Mouse (Mus musculus): Measurements from ENCODE around the gene Vamp1. TPM values are rescaled to one million over a fixed set of nuclear protein-coding genes. Genes with fewer than 3 reads are reported as not detected.

The Vamp1 gene
- 10 to 100 TPM; 10.7 to 11.3 TPM for total RNA-seq (2021)
- long read RNA-seq, experiment 1, partial matches to known transcripts = 0 of 7 reads
- long read RNA-seq, experiment 1, other reads (novel, unspliced or antisense) = 6 of 7 reads
- long read RNA-seq, experiment 2, partial matches to known transcripts = 1 of 5 reads
- long read RNA-seq, experiment 2, other reads (novel, unspliced or antisense) = 4 of 5 reads

DNA sequence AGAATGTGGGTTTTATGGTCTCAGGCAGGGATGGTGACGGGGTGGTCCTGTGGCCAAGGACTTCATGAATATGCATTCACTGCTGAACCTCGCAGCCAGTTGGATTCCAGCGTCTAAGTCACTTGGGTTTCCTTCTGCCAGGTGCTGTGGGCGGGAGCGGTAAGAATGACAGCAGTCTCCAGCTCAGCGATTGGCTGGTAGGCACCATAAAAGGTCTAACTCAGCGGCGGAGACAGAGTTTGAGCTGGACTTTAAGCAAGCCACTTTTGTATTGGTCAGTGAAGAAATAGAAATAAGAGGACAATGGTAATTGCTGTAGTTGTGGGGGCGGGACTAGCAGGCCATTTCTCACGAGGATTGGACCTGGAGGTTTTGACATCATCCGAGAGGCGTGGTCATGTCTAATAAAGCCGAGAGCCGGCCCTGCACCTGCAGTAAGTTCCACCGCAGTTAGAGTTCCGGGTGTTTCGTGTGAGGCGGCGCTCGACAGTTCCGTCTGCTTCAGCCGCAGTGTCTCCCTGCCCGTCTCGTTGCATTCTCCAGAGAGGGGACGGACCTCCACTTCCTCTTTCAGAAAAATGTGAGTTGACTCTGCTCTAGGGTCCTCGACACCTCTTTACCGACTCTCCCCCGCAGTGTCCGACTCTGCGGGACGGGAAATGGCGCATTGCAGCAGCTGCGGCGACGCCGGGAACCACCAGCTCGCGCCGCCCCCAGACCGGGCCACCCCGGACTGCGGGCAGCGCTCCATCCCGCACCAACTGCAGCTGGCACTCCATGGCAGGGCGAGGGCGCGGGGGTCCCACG is at the start of gene Vamp1:
Gene Vamp1, plus strand, starts transcription at position 404 of the 807 bp plus-strand sequence.
- intact Hi-C loops (cut with DNase I; ENCODE audit: low total_unique reads) = loop anchor here (10.0 kb wide), 1 partner anchor 149 kb away; no protein-coding TSS in a partner anchor
- DNase-seq = peak; percentile 88

- DNase-seq = peak; percentile 92
- intact Hi-C loops (cut with DNase I; ENCODE audit: low total_unique reads) = no loop called here
These were observed 49.1 kb upstream of the Vamp1 start, which contains the start of gene Gapdh for GRCm38 (mm10) chr6:125166051-125166751. Gene Gapdh (minus strand): TSS chr6:125166467.

DNA sequence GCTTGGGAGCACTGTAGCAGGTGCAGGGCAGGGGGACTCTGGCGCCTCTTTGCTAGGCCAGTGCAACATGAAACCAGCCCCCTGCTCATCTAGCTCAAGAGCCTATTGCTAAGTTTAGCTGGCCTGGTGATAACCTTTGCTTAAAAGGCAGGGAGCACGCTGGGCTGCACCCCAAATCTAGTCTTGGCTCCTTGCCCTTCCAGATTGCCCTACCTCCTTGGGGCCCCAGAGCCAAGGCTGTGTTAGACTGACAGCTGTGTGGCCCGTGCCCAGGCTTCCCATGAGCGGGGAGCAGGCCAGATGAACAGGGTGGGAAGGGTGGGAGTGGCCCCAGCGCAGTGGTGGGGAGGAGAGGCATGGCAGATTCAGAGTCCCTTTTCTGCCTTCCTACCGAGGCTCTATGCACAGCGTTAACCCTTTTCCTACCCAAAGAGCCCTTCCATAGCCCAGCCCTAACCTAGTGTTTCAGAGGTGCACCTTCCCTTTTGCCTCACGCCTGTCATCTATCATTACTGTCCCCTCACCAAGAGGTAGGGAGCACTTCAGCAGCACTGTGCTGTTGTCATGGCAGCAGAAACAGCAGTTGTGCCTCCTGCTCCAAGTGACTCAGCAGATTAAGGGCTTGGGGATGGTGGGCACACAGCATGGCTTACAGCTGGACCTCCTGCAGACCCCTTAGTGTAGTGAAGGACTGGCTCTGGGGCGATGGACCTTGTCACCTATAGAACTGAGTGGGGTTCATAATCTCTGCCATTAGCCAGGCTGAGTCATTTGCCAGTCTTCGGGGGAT is 48.3 kb upstream of the Vamp1 start:
- peak; percentile 88 for DNase-seq
- intact Hi-C loops (cut with DNase I; ENCODE audit: low total_unique reads) = no loop called here

GRCm38 (mm10) chr6:125168086-125168485 is 47.3 kb upstream of the Vamp1 start:
- intact Hi-C loops (cut with DNase I; ENCODE audit: low total_unique reads) = no loop called here

DNA sequence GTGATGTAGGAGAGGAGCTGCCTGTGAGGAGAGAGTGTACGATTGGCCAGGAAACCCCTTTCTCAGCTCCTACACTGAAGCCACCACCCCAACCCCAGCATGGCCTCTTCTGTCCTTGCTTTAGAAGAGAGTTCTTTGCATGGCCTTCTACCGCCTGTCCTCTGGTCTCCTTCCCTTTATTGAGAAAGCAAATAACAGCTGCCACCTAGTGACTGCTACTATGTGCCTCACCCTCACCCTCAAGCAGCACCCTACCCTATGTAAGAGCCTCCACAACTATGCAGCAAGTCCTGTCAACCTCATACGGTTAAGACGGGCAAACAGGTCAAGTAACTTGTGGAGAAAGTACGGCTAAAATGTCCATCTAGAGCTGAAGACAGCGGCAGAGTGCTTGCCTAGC is 45.2 kb upstream of the Vamp1 start:
- DNase-seq = no peak
- intact Hi-C loops (cut with DNase I; ENCODE audit: low total_unique reads) = no loop called here

More at GRCm38 (mm10) chr6:125168086-125168485, 47.3 kb upstream of the Vamp1 start:
- DNase-seq = no peak

DNA sequence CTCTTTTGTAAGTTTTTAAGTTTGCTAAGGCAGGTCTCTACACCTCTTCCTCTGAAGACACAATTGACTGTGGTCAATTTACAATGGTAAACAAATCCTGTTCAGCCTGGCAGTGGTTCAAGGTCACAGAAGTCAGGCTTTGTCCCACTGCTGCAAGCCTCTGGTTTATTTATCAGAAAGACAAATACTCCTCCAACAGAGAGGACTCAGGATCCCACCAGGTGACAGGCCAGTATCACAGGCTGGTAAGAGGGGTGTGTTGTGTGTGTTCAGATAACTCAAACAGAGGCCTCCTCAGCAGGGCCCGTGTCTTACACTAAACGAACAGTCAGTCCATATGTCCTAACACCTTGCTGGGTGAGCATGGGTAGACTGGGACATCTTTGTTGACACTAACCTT is 42.9 kb upstream of the Vamp1 start:
- intact Hi-C loops (cut with DNase I; ENCODE audit: low total_unique reads) = no loop called here
- no peak for DNase-seq

- no peak for DNase-seq
- intact Hi-C loops (cut with DNase I; ENCODE audit: low total_unique reads) = no loop called here
These were observed 42.1 kb upstream of the Vamp1 start for GRCm38 (mm10) chr6:125173256-125173655.

GRCm38 (mm10) chr6:125175469-125175868 is 39.9 kb upstream of the Vamp1 start:
- intact Hi-C loops (cut with DNase I; ENCODE audit: low total_unique reads) = no loop called here
- DNase-seq = no peak

DNA sequence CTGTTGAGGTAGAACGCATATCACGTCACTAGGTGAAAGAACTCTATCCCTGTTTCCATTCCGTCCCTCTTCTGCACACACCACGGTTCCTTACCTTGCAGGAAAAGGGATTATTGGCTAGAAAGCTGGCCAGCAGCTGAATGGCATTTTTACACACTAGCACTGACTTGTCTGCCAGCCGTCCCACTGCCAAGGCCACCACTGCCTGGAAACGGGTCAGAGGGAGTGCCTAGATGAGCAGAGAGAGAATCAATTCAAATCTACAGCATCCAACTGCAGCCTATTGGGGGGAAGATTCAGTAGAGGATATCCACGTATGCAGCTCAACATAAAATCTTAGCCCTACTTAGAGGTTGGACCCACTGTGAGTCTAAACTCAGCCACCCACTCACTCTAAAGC is 35.8 kb upstream of the Vamp1 start:
- intact Hi-C loops (cut with DNase I; ENCODE audit: low total_unique reads) = no loop called here
- no peak for DNase-seq

DNA sequence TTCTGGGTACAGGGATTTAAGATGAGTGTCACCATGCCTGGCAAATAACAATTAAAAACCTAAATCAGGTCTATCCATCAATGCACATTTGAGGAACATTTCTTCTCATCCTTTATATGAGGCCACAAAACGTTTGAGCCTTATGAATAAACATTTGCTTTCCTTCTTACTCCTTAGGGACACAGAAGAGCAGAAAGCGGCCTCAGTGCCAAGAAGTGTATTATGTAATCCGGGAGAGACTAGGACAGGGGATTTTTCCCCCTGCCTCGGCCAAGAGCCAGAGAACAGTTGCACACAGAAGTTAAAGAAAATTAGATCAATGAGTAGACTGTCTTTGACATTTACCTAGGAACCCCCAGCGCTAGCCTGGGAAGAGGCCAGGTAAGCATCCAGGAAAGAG is 33.2 kb upstream of the Vamp1 start:
- DNase-seq = no peak
- intact Hi-C loops (cut with DNase I; ENCODE audit: low total_unique reads) = no loop called here

- intact Hi-C loops (cut with DNase I; ENCODE audit: low total_unique reads) = no loop called here
- no peak for DNase-seq
These were observed 29.1 kb upstream of the Vamp1 start for GRCm38 (mm10) chr6:125186203-125186602.

DNA sequence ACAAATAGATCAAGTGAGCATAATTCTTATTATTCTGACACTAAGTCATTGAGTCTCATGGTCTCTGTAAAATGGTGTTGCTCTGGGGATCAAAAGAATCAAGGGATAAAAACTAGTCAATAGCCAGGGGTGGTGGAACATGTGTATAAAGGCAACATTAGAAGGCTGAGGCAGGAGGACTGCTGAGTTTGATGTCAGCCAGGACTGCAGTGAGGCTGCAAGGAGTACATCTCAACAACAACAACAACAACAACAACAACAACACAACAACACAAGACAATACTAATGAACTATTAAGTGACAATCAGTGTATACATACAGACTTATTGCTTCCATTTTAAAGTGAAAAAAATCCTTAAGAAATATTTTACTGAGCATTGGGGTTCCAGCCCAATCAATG is 24.5 kb upstream of the Vamp1 start:
- no peak for DNase-seq
- intact Hi-C loops (cut with DNase I; ENCODE audit: low total_unique reads) = no loop called here

GRCm38 (mm10) chr6:125191332-125192015 is 23.9 kb upstream of the Vamp1 start, which contains the start of the genes Ncapd2 and Mrpl51:
Gene Ncapd2 (minus strand): TSS chr6:125191701.
Gene Mrpl51 (plus strand): TSS chr6:125191801.
- peak; percentile 98 for DNase-seq
- intact Hi-C loops (cut with DNase I; ENCODE audit: low total_unique reads) = no loop called here

DNA sequence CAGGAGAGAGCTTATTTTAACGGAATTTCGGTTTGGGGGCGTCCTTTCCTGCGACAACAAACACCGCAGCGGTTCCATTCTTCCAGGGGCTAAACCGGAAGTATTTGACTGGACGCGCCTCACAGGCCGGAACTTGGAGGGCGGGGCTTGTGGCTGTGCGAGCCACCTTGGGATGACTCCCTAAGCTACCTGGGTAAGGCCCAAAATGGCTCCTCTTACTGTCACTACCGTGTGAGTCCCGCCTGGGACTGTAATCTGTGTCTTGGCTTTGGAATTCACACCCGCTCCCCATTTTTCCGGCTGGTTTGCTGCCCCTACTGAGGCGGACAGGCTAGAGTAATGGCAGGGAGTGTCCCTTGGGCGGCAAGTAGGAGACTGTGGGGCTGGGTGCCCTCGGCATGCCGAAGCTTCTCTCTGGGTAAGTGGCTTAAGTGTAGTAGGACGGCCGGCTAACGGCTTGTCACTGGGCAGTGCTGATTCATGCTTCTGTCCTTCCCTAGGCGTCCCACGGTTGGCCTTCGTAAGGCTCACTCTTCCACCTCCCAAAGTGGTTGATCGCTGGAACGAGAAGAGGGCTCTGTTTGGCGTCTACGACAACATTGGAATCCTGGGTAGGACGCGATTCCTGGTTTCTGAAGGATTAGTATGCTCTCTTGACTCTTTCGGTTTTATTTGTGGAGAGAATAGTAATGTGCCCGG is 23.2 kb upstream of the Vamp1 start:
- DNase-seq = peak; percentile 93
- intact Hi-C loops (cut with DNase I; ENCODE audit: low total_unique reads) = no loop called here

DNA sequence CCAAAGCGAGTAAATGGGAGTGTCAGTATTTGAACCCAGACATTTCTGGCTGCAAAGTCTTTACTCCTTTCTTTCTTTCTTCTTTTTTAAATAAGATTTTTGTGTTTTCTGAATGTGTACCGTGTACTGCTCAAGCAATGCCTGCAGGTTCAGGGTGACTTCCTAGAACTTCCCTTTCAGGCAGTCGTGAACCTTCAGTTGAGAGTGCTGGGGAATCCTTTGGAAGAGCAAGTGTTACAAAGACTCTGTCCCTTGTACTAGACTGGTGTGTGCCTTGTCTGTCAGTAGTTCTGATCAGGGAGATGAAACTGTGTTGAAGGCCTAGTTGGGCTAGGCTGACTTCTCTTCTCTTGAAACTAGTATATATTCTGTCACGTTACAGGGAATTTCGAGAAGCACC is 22.5 kb upstream of the Vamp1 start:
- intact Hi-C loops (cut with DNase I; ENCODE audit: low total_unique reads) = no loop called here
- DNase-seq = no peak

DNA sequence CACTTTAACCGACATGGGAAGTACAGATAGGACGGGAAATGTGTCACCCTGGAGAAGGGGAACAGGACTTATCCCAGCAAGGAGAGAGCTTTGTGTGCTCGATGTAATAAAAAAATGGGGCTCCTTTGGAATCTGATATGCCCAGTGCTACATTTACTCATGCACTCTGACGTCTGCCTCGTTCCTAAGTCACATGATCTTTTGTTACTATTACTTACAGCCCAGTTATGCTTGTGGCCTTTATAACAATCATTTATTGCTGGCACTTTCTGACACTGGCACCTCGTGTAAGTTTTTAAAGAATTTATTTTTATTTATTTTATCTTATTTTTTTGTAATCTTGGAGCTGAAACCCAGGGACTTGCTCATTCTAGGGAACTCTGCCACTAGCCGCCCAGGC is 22.0 kb upstream of the Vamp1 start:
- no peak for DNase-seq
- intact Hi-C loops (cut with DNase I; ENCODE audit: low total_unique reads) = no loop called here

GRCm38 (mm10) chr6:125195541-125196075 is 19.7 kb upstream of the Vamp1 start:
- intact Hi-C loops (cut with DNase I; ENCODE audit: low total_unique reads) = no loop called here
- no peak for DNase-seq

- intact Hi-C loops (cut with DNase I; ENCODE audit: low total_unique reads) = no loop called here
- no peak for DNase-seq
These were observed 19.1 kb upstream of the Vamp1 start for GRCm38 (mm10) chr6:125196301-125196700.

Measured in gastrocnemius, postnatal 14 days (tissue).